Mouse (Mus musculus) neural tube, embryonic 13.5 days (tissue): Measurements from ENCODE around the gene Tppp2. TPM values are rescaled to one million over a fixed set of nuclear protein-coding genes. Genes with fewer than 3 reads are reported as not detected.
A peak's percentile ranks its signal among the peaks of the same experiment; 100 is the strongest.

Source experiments
- ATAC-seq: fragments of 200-750 bp; cut with Nextera tagmentation; 2 replicates; pipeline ENCODE4 v1.8.0; 2017; ENCODE audit warnings: low read depth, mild to moderate bottlenecking, moderate TSS enrichment, moderate library complexity
- H3K27ac ChIP-seq: fragments of 300-500 bp; sonication (generic); replicated peaks from 2 replicates; pipeline ENCODE4 v1.5.1; 2015; ENCODE audit warnings: moderate library complexity, mild to moderate bottlenecking, inconsistent platforms
- H3K27me3 ChIP-seq: fragments of 300-500 bp; sonication (generic); 2 replicates; pipeline ENCODE4 v1.6.1; 2015; ENCODE audit warnings: mild to moderate bottlenecking, inconsistent platforms
- H3K36me3 ChIP-seq: fragments of 300-500 bp; sonication (generic); 2 replicates; pipeline ENCODE4 v1.6.1; 2015; ENCODE audit warnings: mild to moderate bottlenecking, inconsistent platforms
- H3K4me1 ChIP-seq: fragments of 300-500 bp; sonication (generic); replicated peaks from 2 replicates; pipeline ENCODE4 v1.6.1; 2015; ENCODE audit warnings: inconsistent platforms
- H3K4me2 ChIP-seq: fragments of 300-500 bp; sonication (generic); 2 replicates; pipeline ENCODE4 v1.6.1; 2015; ENCODE audit warnings: inconsistent platforms, mild to moderate bottlenecking, moderate library complexity
- H3K4me3 ChIP-seq: fragments of 300-500 bp; sonication (generic); 2 replicates; pipeline ENCODE4 v1.5.1; 2015; ENCODE audit warnings: mild to moderate bottlenecking, inconsistent platforms
- H3K9ac ChIP-seq: fragments of 300-500 bp; sonication (generic); 2 replicates; pipeline ENCODE4 v1.6.1; 2015; ENCODE audit warnings: moderate library complexity, mild to moderate bottlenecking, inconsistent platforms
- H3K9me3 ChIP-seq: fragments of 300-500 bp; sonication (generic); 2 replicates; pipeline ENCODE4 v1.6.1; 2016; ENCODE audit warnings: inconsistent platforms
- WGBS: fragments of 180-500 bp; shearing (Covaris S2); methylation state at CpG from one replicate; pipeline ENCODE4 v1.1.7; 2015; 5-methylcytosine and 5-hydroxymethylcytosine counted together
- polyA plus RNA-seq: library from polyadenylated mRNA; unstranded; fragments of >200 nt; fragmentation: Nextera tagmentation; extraction: Ambion mirVana; gene quantifications from 2 replicates; pipeline ENCODE4 v1.2.1, GENCODE M21; 2015

Gene Tppp2
- polyA plus RNA-seq, 1 experiment from 2014 or later, result not detected

GRCm38 (mm10) chr14:51893809-51894208, 24.4 kb upstream of the Tppp2 start:
- Histone ChIP-seq H3K27me3 (no peaks in the 10 kb centered on the region), H3K4me3 (no peak overlapping the region), H3K27ac (no peak overlapping the region), H3K9me3 (no peaks in the 10 kb centered on the region), H3K36me3 (peaks cover 74% of the 10 kb centered on the region), H3K4me2 (no peak overlapping the region), H3K4me1 (no peaks in the 10 kb centered on the region), H3K9ac (no peak overlapping the region)
- no peak for ATAC-seq
- 77% methylated on average over 3 of the region's 3 CpGs for WGBS

- ATAC-seq, result no peak
- H3K27me3 ChIP-seq, result no peaks in the 10 kb centered on the region
- 82% methylated on average over 14 of the region's 14 CpGs for WGBS
- no peak overlapping the region for H3K27ac ChIP-seq
- H3K9me3 ChIP-seq, result no peaks in the 10 kb centered on the region
- H3K36me3 ChIP-seq, result peaks cover 61% of the 10 kb centered on the region
- H3K4me1 ChIP-seq, result no peaks in the 10 kb centered on the region
- no peak overlapping the region for H3K9ac ChIP-seq
- no peak overlapping the region for H3K4me3 ChIP-seq
- H3K4me2 ChIP-seq, result no peak overlapping the region
Observed at GRCm38 (mm10) chr14:51895071-51895470, 23.2 kb upstream of the Tppp2 start.

- no peak overlapping the region for H3K4me3 ChIP-seq
- ATAC-seq, result no peak
- 91% methylated on average over 6 of the region's 6 CpGs for WGBS
- H3K27ac ChIP-seq, result no peak overlapping the region
- no peak overlapping the region for H3K9ac ChIP-seq
- H3K4me1 ChIP-seq, result no peaks in the 10 kb centered on the region
- H3K9me3 ChIP-seq, result no peaks in the 10 kb centered on the region
- H3K4me2 ChIP-seq, result no peak overlapping the region
- peaks cover 51% of the 10 kb centered on the region for H3K36me3 ChIP-seq
- H3K27me3 ChIP-seq, result no peaks in the 10 kb centered on the region
Observed at GRCm38 (mm10) chr14:51896019-51896418, 22.2 kb upstream of the Tppp2 start.

- no peak overlapping the region for H3K4me3 ChIP-seq
- 81% methylated on average over 8 of the region's 8 CpGs for WGBS
- H3K9me3 ChIP-seq, result no peaks in the 10 kb centered on the region
- no peak overlapping the region for H3K4me2 ChIP-seq
- H3K9ac ChIP-seq, result no peak overlapping the region
- no peaks in the 10 kb centered on the region for H3K4me1 ChIP-seq
- H3K36me3 ChIP-seq, result peaks cover 45% of the 10 kb centered on the region
- H3K27ac ChIP-seq, result no peak overlapping the region
- no peaks in the 10 kb centered on the region for H3K27me3 ChIP-seq
- ATAC-seq, result no peak
Observed at GRCm38 (mm10) chr14:51896539-51897170, 21.6 kb upstream of the Tppp2 start.

- Histone ChIP-seq H3K9ac (no peak overlapping the region), H3K4me1 (no peaks in the 10 kb centered on the region), H3K27ac (no peak overlapping the region), H3K36me3 (peaks cover 23% of the 10 kb centered on the region), H3K9me3 (no peaks in the 10 kb centered on the region), H3K4me2 (no peak overlapping the region), H3K27me3 (no peaks in the 10 kb centered on the region), H3K4me3 (no peak overlapping the region)
- ATAC-seq, result no peak
- 97% methylated on average over 1 of the region's 1 CpGs for WGBS
Observed at GRCm38 (mm10) chr14:51899351-51899750, 18.9 kb upstream of the Tppp2 start.

GRCm38 (mm10) chr14:51902806-51903710, 15.2 kb upstream of the Tppp2 start:
- Histone ChIP-seq H3K27ac (no peak overlapping the region), H3K4me2 (no peak overlapping the region), H3K4me3 (no peak overlapping the region), H3K9ac (0 out of 2 replicates have a peak overlapping the region, but pooled peaks have one; percentile 8), H3K36me3 (peaks cover 5% of the 10 kb centered on the region; the same call in 1 of the 2 replicates), H3K4me1 (no peaks in the 10 kb centered on the region), H3K9me3 (no peaks in the 10 kb centered on the region), H3K27me3 (no peaks in the 10 kb centered on the region)
- peak; percentile 62 for ATAC-seq
- WGBS, result 61% methylated on average over 9 of the region's 9 CpGs

- 0 out of 2 replicates have a peak, but pooled peaks have one; percentile 32 for ATAC-seq
- Histone ChIP-seq H3K27me3 (no peaks in the 10 kb centered on the region), H3K9ac (no peak overlapping the region), H3K4me1 (no peaks in the 10 kb centered on the region), H3K27ac (no peak overlapping the region), H3K36me3 (peaks cover 5% of the 10 kb centered on the region), H3K4me2 (no peak overlapping the region), H3K9me3 (no peaks in the 10 kb centered on the region), H3K4me3 (no peak overlapping the region)
- 90% methylated on average over 9 of the region's 9 CpGs for WGBS
Observed at GRCm38 (mm10) chr14:51903782-51904181, 14.4 kb upstream of the Tppp2 start.

- 74% methylated on average over 7 of the region's 7 CpGs for whole genome bisulfite sequencing
Observed at GRCm38 (mm10) chr14:51904706-51905105, 13.5 kb upstream of the Tppp2 start.

GRCm38 (mm10) chr14:51906102-51906501, 12.1 kb upstream of the Tppp2 start:
- H3K27ac ChIP-seq, result no peak overlapping the region
- H3K4me1 ChIP-seq, result no peaks in the 10 kb centered on the region
- no peaks in the 10 kb centered on the region for H3K27me3 ChIP-seq
- no peak overlapping the region for H3K4me2 ChIP-seq
- no peak overlapping the region for H3K9ac ChIP-seq
- WGBS, result 95% methylated on average over 11 of the region's 11 CpGs
- H3K36me3 ChIP-seq, result peaks cover 13% of the 10 kb centered on the region
- no peak for ATAC-seq
- no peaks in the 10 kb centered on the region for H3K9me3 ChIP-seq
- H3K4me3 ChIP-seq, result no peak overlapping the region

More at GRCm38 (mm10) chr14:51904706-51905105, 13.5 kb upstream of the Tppp2 start:
- Histone ChIP-seq H3K27ac (no peak overlapping the region), H3K9me3 (no peaks in the 10 kb centered on the region), H3K4me2 (no peak overlapping the region), H3K4me1 (no peaks in the 10 kb centered on the region), H3K9ac (no peak overlapping the region), H3K36me3 (peaks cover 11% of the 10 kb centered on the region), H3K4me3 (no peak overlapping the region), H3K27me3 (no peaks in the 10 kb centered on the region)
- no peak for ATAC-seq

- Histone ChIP-seq H3K36me3 (peaks cover 13% of the 10 kb centered on the region), H3K4me1 (peaks cover 36% of the 10 kb centered on the region), H3K4me3 (0 out of 2 replicates have a peak overlapping the region, but pooled peaks have one; percentile 17), H3K9ac (no peak overlapping the region), H3K27ac (no peak overlapping the region), H3K27me3 (0 out of 2 replicates have a peak, but pooled peaks cover 8% of the 10 kb centered on the region), H3K9me3 (no peaks in the 10 kb centered on the region), H3K4me2 (peak overlapping the region; percentile 98)
- no peak for ATAC-seq
- 84% methylated on average over 10 of the region's 10 CpGs for WGBS
Observed at GRCm38 (mm10) chr14:51911301-51911700, 6.9 kb upstream of the Tppp2 start.

GRCm38 (mm10) chr14:51912391-51913061, 5.7 kb upstream of the Tppp2 start:
- Histone ChIP-seq H3K27ac (peak overlapping the region; percentile 85), H3K27me3 (0 out of 2 replicates have a peak, but pooled peaks cover 8% of the 10 kb centered on the region), H3K36me3 (peaks cover 8% of the 10 kb centered on the region; the same call in 1 of the 2 replicates), H3K4me1 (peaks cover 36% of the 10 kb centered on the region), H3K4me3 (peak overlapping the region; percentile 64), H3K9me3 (no peaks in the 10 kb centered on the region), H3K4me2 (peak overlapping the region; percentile 98), H3K9ac (peak overlapping the region; percentile 82)
- peak; percentile 17; the same call in 1 of the 2 replicates for ATAC-seq
- 9% methylated on average over 14 of the region's 14 CpGs for WGBS
